Mouse (Mus musculus) ES-Bruce4 (cell line): Measurements from ENCODE around the gene Rspry1. TPM values are rescaled to one million over a fixed set of nuclear protein-coding genes. Genes with fewer than 3 reads are reported as not detected.

Source experiments
- H3K27ac ChIP-seq: 2 replicates; pipeline ENCODE4 v1.5.1; 2012; ENCODE audit warnings: low read length, inconsistent platforms; ENCODE audit not compliant: insufficient read depth
- H3K27me3 ChIP-seq: 2 replicates; pipeline ENCODE4 v1.6.1; 2012; ENCODE audit warnings: mild to moderate bottlenecking, low read length, inconsistent platforms; ENCODE audit not compliant: control insufficient read depth, poor library complexity, insufficient read depth, severe bottlenecking
- H3K36me3 ChIP-seq: 2 replicates; pipeline ENCODE4 v1.6.1; 2012; ENCODE audit warnings: inconsistent platforms, mild to moderate bottlenecking, low read length, moderate library complexity; ENCODE audit not compliant: control insufficient read depth, poor library complexity, insufficient read depth, severe bottlenecking
- H3K4me1 ChIP-seq: one replicate; pipeline ENCODE4 v1.8.1; 2011; ENCODE audit warnings: low read length; ENCODE audit not compliant: control insufficient read depth, insufficient read depth
- H3K4me3 ChIP-seq: 2 replicates; pipeline ENCODE4 v1.5.1; 2011; ENCODE audit warnings: low read depth, mild to moderate bottlenecking, low read length
- H3K9ac ChIP-seq: 2 replicates; pipeline ENCODE4 v1.6.1; 2012; ENCODE audit warnings: low read depth, mild to moderate bottlenecking, inconsistent platforms; ENCODE audit not compliant: poor library complexity, severe bottlenecking
- H3K9me3 ChIP-seq: replicated peaks from 2 replicates; pipeline ENCODE4 v1.6.1; 2012; ENCODE audit warnings: mild to moderate bottlenecking, low read length, inconsistent platforms; ENCODE audit not compliant: control insufficient read depth, poor library complexity, insufficient read depth, severe bottlenecking
- CTCF ChIP-seq: IDR thresholded peaks from one replicate; pipeline ENCODE4 v1.8.1; 2011; ENCODE audit warnings: low read depth, low read length
- EP300 ChIP-seq: IDR thresholded peaks from 2 replicates; pipeline ENCODE4 v1.6.1; 2011; ENCODE audit warnings: low read depth, low read length; ENCODE audit not compliant: insufficient read depth
- POLR2A ChIP-seq: IDR thresholded peaks from one replicate; pipeline ENCODE4 v1.8.1; 2011; ENCODE audit warnings: low read length; ENCODE audit not compliant: insufficient read depth
- polyA plus RNA-seq: library from polyadenylated mRNA; stranded (reverse); fragments of >200 nt; gene quantifications from 2 replicates; pipeline ENCODE4 v1.2.4, GENCODE M21; 2011; ENCODE audit warnings: low read depth; ENCODE audit not compliant: missing spikeins, insufficient read depth, insufficient read length

Gene Rspry1
- polyA plus RNA-seq, 1 experiment, result 20.4 TPM

DNA sequence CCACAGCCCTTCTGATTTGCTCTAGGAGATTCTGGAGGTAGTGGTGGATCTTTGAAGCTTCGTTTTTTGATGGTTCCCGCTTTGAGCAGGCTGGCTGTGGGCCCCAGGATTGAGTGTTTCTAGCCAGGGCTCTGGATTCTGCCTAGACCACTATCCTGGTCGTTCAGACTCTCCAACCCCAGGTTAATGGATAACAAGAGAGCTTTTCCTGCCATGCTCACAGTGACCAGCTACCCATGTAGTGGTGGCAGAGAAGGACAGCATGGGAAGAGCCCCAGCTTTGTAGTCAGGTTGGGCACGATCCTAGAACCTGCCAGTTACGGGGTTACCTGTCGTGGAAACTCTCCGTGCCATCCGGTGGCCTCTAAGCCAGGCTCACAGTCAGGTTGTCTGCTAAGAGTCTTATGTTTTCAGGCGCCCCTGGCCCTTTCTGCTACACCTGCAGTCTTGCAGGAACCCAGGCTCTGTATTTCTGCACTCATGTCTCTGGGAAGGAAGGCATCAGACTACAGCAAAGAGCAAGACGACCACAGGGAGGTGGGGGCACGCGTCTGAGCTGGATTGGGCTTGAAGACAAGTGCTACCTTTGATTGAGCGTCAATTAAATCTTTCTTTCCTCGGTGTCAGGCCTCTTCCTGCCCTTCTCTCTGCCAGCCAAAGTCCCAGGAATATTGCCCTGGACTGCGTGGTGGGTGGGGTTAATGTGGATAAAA lies 35.1 kb upstream of the Rspry1 start:
- H3K27me3 ChIP-seq, result no peaks in the 10 kb centered on the region
- H3K36me3 ChIP-seq, result no peaks in the 10 kb centered on the region
- H3K27ac ChIP-seq, result no peak overlapping the region
- no peaks in the 10 kb centered on the region for H3K4me1 ChIP-seq
- H3K4me3 ChIP-seq, result no peak overlapping the region
- no peak for TF ChIP-seq EP300
- TF ChIP-seq CTCF, result no peak
- TF ChIP-seq POLR2A, result no peak
- H3K9me3 ChIP-seq, result no peaks in the 10 kb centered on the region
- H3K9ac ChIP-seq, result no peak overlapping the region

DNA sequence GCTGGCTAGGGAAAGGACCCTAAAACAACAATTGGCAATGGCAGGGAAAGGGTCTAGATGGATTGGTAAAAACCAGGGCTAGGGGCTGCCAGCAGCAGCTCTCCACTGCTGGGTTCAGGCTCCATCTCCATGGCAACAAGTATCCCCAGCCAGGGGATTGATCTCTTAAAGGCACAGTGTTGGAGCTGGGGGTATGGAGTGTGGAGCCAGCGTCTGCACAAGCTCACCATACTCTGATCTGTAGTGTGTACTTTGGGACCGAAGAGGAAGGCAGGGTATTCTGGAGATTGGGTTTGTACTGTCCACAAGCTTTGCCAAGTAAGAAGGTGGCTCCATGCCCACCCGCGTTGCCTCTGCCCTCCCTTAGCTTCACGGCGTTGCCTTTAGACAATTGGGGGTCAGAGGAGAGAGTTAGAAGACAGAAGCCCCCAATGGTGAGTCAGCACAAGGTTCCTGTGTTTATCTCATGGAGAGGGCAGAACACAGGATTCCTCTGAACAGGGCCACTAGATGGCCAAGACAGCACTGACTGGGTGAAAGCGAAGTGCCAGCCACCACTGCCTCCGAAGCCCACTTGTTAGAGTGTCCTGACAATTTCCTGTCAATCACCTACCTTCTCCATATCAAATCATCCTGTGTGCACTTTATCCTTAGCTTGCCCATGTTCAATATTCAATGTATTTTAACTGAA lies 34.4 kb upstream of the Rspry1 start:
- Histone ChIP-seq H3K4me3 (no peak overlapping the region), H3K9me3 (no peaks in the 10 kb centered on the region), H3K4me1 (no peaks in the 10 kb centered on the region), H3K36me3 (no peaks in the 10 kb centered on the region), H3K9ac (no peak overlapping the region), H3K27me3 (no peaks in the 10 kb centered on the region), H3K27ac (no peak overlapping the region)
- TF ChIP-seq POLR2A (no peak), EP300 (no peak), CTCF (no peak)

DNA sequence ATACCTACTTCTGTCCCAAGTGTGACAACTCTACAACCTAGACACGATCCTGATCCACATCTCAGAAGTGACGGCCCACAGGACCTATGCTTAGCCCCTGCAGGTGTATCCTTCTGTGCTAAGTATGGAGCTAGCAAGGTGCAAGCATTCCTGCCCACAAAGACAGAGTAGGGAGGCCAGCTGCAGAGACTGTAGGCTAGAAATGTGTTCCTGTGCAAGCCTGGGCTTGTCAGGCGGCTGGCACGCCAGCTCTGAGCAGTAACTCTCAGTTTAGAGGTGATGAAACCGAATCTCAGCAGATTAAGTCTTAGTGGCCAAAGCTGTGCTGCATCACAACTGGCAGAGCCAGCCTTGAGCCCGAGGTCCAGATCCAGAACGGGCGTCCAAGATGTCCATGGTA lies 33.6 kb upstream of the Rspry1 start:
- Histone ChIP-seq H3K4me1 (no peaks in the 10 kb centered on the region), H3K27ac (no peak overlapping the region), H3K27me3 (no peaks in the 10 kb centered on the region), H3K4me3 (no peak overlapping the region), H3K9ac (no peak overlapping the region), H3K9me3 (no peaks in the 10 kb centered on the region), H3K36me3 (no peaks in the 10 kb centered on the region)
- TF ChIP-seq POLR2A, result no peak
- no peak for TF ChIP-seq CTCF
- TF ChIP-seq EP300, result no peak

DNA sequence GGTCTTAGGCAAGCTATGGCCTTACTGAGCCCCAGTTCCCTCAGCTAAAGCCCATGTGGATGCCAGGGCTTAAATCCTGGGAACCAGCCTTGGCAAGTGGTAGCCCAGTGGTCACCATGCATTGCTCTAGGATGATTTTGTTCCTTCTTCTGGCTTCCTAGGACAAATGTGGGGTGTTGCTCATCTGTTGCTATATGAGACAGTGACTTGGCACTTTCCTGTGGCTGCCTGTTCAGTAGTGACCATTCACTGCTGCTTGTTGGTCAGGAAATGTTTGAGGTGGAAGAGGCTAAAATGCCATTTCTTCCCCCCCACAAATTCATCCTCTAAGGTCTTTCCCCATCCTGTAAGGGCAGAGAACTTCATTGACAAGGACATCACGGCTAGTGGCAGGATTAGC lies 32.3 kb upstream of the Rspry1 start:
- Histone ChIP-seq H3K9ac (no peak overlapping the region), H3K27ac (no peak overlapping the region), H3K4me3 (no peak overlapping the region), H3K9me3 (no peaks in the 10 kb centered on the region), H3K27me3 (no peaks in the 10 kb centered on the region), H3K4me1 (no peaks in the 10 kb centered on the region), H3K36me3 (0 out of 2 replicates have a peak, but pooled peaks cover 3% of the 10 kb centered on the region)
- TF ChIP-seq EP300, result no peak

DNA sequence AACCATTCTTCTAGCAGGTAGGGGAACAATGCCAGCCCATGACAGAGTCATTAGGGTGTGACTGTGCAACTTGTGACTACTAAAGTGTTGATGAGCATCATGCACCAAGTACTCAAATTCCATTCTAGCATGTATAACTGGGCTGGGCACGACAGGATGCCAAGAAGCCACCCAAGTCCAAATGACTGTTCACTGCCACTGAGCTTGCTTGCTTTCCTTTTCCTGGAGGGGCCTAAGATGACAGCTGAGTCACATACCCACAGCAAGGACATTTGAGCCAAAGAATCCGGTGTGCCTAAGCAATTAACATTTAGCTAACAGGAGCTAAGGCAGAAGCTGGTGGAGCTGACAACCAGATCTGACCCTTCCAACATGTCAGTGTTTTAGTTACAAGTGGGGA lies 29.8 kb upstream of the Rspry1 start:
- H3K9ac ChIP-seq, result no peak overlapping the region
- no peaks in the 10 kb centered on the region for H3K4me1 ChIP-seq
- no peak overlapping the region for H3K27ac ChIP-seq
- H3K9me3 ChIP-seq, result no peaks in the 10 kb centered on the region
- H3K36me3 ChIP-seq, result peaks cover 21% of the 10 kb centered on the region
- no peak overlapping the region for H3K4me3 ChIP-seq
- H3K27me3 ChIP-seq, result no peaks in the 10 kb centered on the region
- no peak for TF ChIP-seq POLR2A
- no peak for TF ChIP-seq EP300
- TF ChIP-seq CTCF, result no peak

DNA sequence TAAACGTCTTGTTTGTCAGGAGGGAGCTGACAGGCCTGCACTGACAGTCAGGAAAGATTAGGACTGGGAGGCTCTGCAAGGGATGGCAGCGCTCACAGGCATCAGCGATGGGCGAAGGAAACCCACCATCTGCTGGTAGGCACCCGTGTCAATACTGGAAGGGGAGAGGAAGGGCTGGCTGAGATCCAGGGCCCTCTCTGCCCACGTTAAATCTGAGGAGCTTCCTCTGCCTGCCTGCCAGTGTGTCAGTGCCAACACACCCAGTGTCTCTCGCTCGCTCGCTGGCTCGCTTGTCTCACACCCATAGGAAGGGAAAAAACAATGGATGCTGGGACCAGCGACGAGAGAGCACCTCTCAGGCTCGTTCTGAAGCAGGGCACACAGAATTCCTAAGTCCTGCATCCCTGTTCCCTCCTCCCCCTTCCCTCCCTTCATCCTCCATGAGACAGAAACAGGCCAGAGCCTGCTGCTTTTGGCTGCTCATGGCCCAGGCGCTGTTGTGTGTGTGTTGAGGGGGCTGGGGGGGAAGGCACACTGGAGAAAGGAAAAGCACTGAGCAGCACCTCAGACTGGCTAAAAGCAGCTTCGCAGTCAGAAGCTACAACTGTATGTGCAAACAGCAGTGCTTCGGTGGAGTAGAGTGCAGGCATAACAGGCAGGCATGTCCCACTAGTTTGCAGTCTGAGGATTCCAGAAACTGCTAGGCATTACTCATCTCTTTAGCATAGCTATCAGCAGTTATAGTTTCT lies 27.4 kb upstream of the Rspry1 start:
- no peak overlapping the region for H3K9ac ChIP-seq

More for the DNA sequence above, 27.4 kb upstream of the Rspry1 start:
- Histone ChIP-seq H3K4me1 (no peaks in the 10 kb centered on the region), H3K36me3 (peaks cover 39% of the 10 kb centered on the region), H3K4me3 (no peak overlapping the region), H3K27me3 (no peaks in the 10 kb centered on the region), H3K27ac (no peak overlapping the region), H3K9me3 (no peaks in the 10 kb centered on the region)
- no peak for TF ChIP-seq CTCF
